Mouse (Mus musculus): ENCODE measurements around the gene Itga6.

DNA sequence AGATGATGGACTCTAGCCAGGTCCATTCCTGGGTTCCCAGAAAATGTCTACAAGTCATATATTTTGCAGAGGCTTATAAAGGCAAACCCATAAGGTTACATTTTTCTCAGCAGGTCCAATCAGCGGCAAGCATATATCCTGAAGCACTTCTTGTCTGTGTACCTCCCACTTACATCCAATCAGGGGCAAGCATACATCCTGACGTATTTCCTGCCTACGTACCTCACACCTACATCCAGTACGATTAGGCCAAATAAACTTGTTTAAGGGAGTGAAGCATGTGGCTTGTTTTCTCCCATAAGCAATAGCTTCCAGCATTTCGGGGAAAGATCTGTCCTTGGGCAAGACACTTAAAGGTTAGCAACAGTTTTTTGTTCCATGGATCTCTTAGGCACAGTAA is 3.0 kb downstream of the Itga6 start:
- TF ChIP-seq EP300 (IDR thresholded peaks at IDR 0.05; ENCODE audit: low read depth) (no peak), CTCF (IDR thresholded peaks at IDR 0.05; ENCODE audit: low read depth) (no peak)

Data from heart, postnatal 0 days (tissue).